Mouse (Mus musculus) heart, embryonic 15.5 days (tissue): ENCODE data around the gene Tas1r1. TPM values are rescaled to one million over a fixed set of nuclear protein-coding genes. Genes with fewer than 3 reads are reported as not detected.

ENCODE experiments used
- ATAC-seq: fragments of 200-750 bp; cut with Nextera tagmentation; replicated peaks from 2 replicates; pipeline ENCODE4 v1.8.0; 2017; ENCODE audit warnings: low read depth, moderate TSS enrichment; ENCODE audit not compliant: insufficient number of reproducible peaks, insufficient read depth, low FRiP score
- H3K27ac ChIP-seq: fragments of 300-500 bp; sonication (generic); 2 replicates; pipeline ENCODE4 v1.5.1; 2015; ENCODE audit warnings: mild to moderate bottlenecking, inconsistent platforms
- H3K27me3 ChIP-seq: fragments of 300-500 bp; sonication (generic); 2 replicates; pipeline ENCODE4 v1.6.1; 2015; ENCODE audit warnings: inconsistent platforms
- H3K36me3 ChIP-seq: fragments of 300-500 bp; sonication (generic); 2 replicates; pipeline ENCODE4 v1.6.1; 2015; ENCODE audit warnings: mild to moderate bottlenecking, inconsistent platforms
- H3K4me1 ChIP-seq: fragments of 300-500 bp; sonication (generic); replicated peaks from 2 replicates; pipeline ENCODE4 v1.6.1; 2015; ENCODE audit warnings: inconsistent platforms
- H3K4me2 ChIP-seq: fragments of 300-500 bp; sonication (generic); 2 replicates; pipeline ENCODE4 v1.6.1; 2015; ENCODE audit warnings: inconsistent platforms, mild to moderate bottlenecking, moderate library complexity
- H3K4me3 ChIP-seq: fragments of 300-500 bp; sonication (generic); 2 replicates; pipeline ENCODE4 v1.5.1; 2015; ENCODE audit warnings: mild to moderate bottlenecking, inconsistent platforms
- H3K9ac ChIP-seq: fragments of 300-500 bp; sonication (generic); 2 replicates; pipeline ENCODE4 v1.6.1; 2015; ENCODE audit warnings: mild to moderate bottlenecking, inconsistent platforms
- H3K9me3 ChIP-seq: fragments of 300-500 bp; sonication (generic); replicated peaks from 2 replicates; pipeline ENCODE4 v1.6.1; 2016; ENCODE audit warnings: inconsistent platforms
- WGBS: fragments of 180-500 bp; shearing (Covaris S2); methylation state at CpG from one replicate; pipeline ENCODE4 v1.1.7; 2015; ENCODE audit warnings: mixed read lengths; 5-methylcytosine and 5-hydroxymethylcytosine counted together
- polyA plus RNA-seq: library from polyadenylated mRNA; unstranded; fragments of >200 nt; fragmentation: Nextera tagmentation; extraction: Ambion mirVana; gene quantifications from 2 replicates; pipeline ENCODE4 v1.2.1, GENCODE M21; 2015

Tas1r1 gene
- polyA plus RNA-seq, 1 experiment from 2014 or later = 0.25 TPM

DNA sequence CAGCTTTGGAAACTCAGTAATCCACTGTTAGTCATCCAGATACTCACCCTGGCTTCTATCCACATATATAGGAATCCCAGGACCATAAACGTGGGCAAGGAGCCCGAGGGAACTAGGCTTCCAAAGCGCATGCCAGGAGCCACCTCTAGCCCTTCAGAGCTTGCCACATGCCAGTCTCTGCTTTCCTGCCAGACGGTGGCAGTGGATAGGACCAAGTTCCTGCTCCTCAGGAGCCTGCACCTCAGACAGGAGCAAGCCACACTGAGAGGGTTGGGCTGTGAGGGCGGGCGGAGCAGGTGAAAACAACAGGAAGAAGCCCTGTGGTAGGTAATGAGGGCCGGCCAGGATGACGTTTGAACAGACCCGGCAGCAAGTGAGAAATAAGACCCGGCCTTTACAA lies 52.5 kb downstream of the Tas1r1 start:
- ATAC-seq = no peak
- Histone ChIP-seq H3K36me3 (peaks cover 9% of the 10 kb centered on the region), H3K9ac (no peak overlapping the region), H3K4me2 (no peak overlapping the region), H3K27ac (no peak overlapping the region), H3K4me1 (peaks cover 42% of the 10 kb centered on the region), H3K27me3 (no peaks in the 10 kb centered on the region), H3K9me3 (no peaks in the 10 kb centered on the region), H3K4me3 (no peak overlapping the region)
- 41% methylated on average over 10 of the region's 10 CpGs for WGBS

DNA sequence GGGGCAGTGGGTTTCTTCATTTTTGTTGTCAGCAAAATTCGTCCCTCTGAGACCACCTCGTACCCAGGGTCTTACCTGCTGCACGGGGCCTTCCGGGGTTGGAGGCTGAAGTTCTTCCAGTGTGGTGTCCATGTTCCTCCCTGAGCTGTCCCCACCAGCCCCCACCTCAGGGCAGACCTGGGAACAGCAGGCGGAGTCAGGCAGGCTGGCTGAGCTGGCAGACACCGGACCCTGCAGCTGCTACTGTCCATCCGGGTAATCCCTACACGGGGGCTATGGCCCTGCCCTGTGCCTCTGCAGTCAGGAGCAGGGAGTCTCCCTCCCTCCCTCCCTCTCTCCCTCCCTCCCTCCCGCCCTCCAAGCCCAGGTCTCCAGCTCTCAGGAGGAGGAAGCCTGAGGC lies 54.8 kb downstream of the Tas1r1 start:
- H3K9me3 ChIP-seq = no peaks in the 10 kb centered on the region
- H3K36me3 ChIP-seq = peaks cover 12% of the 10 kb centered on the region
- peaks cover 37% of the 10 kb centered on the region for H3K4me1 ChIP-seq
- H3K9ac ChIP-seq = no peak overlapping the region
- H3K4me3 ChIP-seq = no peak overlapping the region
- H3K27me3 ChIP-seq = no peaks in the 10 kb centered on the region
- ATAC-seq = no peak
- H3K27ac ChIP-seq = no peak overlapping the region
- WGBS = 28% methylated on average over 8 of the region's 9 CpGs
- 0 out of 2 replicates have a peak overlapping the region, but pooled peaks have one; percentile 6 for H3K4me2 ChIP-seq

- peaks cover 34% of the 10 kb centered on the region for H3K4me1 ChIP-seq
- ATAC-seq = no peak
Measured at GRCm38 (mm10) chr4:151983043-151983442, 55.3 kb downstream of the Tas1r1 start.

DNA sequence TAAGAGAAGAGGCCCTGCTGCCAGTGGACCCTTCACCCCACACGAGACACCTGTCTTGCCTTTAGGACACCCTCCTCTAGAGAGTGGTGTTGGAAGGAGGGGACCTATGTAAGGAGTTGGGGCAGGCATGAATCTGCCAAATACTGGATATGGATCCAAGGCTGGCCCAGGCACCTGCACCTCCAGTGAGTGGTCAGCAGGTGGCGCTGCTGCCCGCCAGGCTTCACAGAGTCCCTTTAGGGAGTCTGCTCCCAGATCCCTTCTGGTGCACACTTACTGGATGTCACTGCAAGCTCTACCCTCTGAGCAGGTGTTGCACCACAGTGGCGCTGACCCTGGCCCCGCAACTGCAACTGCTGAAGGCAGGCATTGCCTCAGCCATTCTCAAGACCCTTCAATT lies 57.0 kb downstream of the Tas1r1 start:
- Histone ChIP-seq H3K36me3 (peaks cover 27% of the 10 kb centered on the region), H3K4me1 (peaks cover 20% of the 10 kb centered on the region), H3K27ac (no peak overlapping the region), H3K9me3 (no peaks in the 10 kb centered on the region), H3K4me3 (no peak overlapping the region), H3K27me3 (no peaks in the 10 kb centered on the region), H3K4me2 (no peak overlapping the region), H3K9ac (no peak overlapping the region)
- ATAC-seq = peak; percentile 43
- WGBS = 11% methylated on average over 5 of the region's 5 CpGs

More at GRCm38 (mm10) chr4:151983043-151983442, 55.3 kb downstream of the Tas1r1 start:
- peaks cover 15% of the 10 kb centered on the region for H3K36me3 ChIP-seq
- no peaks in the 10 kb centered on the region for H3K27me3 ChIP-seq
- H3K27ac ChIP-seq = no peak overlapping the region
- H3K9me3 ChIP-seq = no peaks in the 10 kb centered on the region
- WGBS = 57% methylated on average over 17 of the region's 17 CpGs
- H3K4me2 ChIP-seq = 0 out of 2 replicates have a peak overlapping the region, but pooled peaks have one; percentile 6
- H3K9ac ChIP-seq = no peak overlapping the region
- H3K4me3 ChIP-seq = no peak overlapping the region

- 70% methylated on average over 8 of the region's 8 CpGs for WGBS
- Histone ChIP-seq H3K36me3 (peaks cover 28% of the 10 kb centered on the region), H3K4me3 (no peak overlapping the region), H3K27ac (no peak overlapping the region), H3K4me1 (peaks cover 14% of the 10 kb centered on the region), H3K4me2 (no peak overlapping the region), H3K9me3 (no peaks in the 10 kb centered on the region), H3K9ac (no peak overlapping the region), H3K27me3 (no peaks in the 10 kb centered on the region)
- no peak for ATAC-seq
Measured at GRCm38 (mm10) chr4:151980699-151981098, 57.7 kb downstream of the Tas1r1 start.

Other genes starting within 250 kb of the Tas1r1 start
- 116 and 165 TPM in 2 replicates for gene Camta1, start 176.7 kb downstream of the Tas1r1 start, polyA plus RNA-seq
- 45.4 and 56.4 TPM in 2 replicates for gene Dnajc11, start 104.9 kb downstream of the Tas1r1 start, polyA plus RNA-seq
- 26.3 and 34.4 TPM in 2 replicates for gene Thap3, start 49.6 kb downstream of the Tas1r1 start, polyA plus RNA-seq
- 15.2 and 20.7 TPM in 2 replicates for gene Phf13, start 42.3 kb downstream of the Tas1r1 start, polyA plus RNA-seq
- 26.1 and 30.9 TPM in 2 replicates for gene Klhl21, start 29.8 kb downstream of the Tas1r1 start, polyA plus RNA-seq
- 10.6 and 14.1 TPM in 2 replicates for gene Zbtb48, start 10.9 kb downstream of the Tas1r1 start, polyA plus RNA-seq
- 13.9 and 20.7 TPM in 2 replicates for gene Nol9, start 753 bp upstream of the Tas1r1 start, polyA plus RNA-seq
- gene Plekhg5, start 33.9 kb upstream of the Tas1r1 start, polyA plus RNA-seq = 11.1 and 14.1 TPM in 2 replicates
- gene Tnfrsf25, start 77.4 kb upstream of the Tas1r1 start, polyA plus RNA-seq = 0.94 and 1.6 TPM in 2 replicates
- gene Espn, start 113.8 kb upstream of the Tas1r1 start, polyA plus RNA-seq = 0.93 and 2.1 TPM in 2 replicates
- gene Hes2, start 120.3 kb upstream of the Tas1r1 start, polyA plus RNA-seq = 0.23 TPM in 1 of 2 replicates, not detected in the other
- gene Acot7, start 139.6 kb upstream of the Tas1r1 start, polyA plus RNA-seq = 58.4 and 73.4 TPM in 2 replicates
- 11.2 and 13.2 TPM in 2 replicates for gene Gpr153, start 235.7 kb upstream of the Tas1r1 start, polyA plus RNA-seq